Mouse (Mus musculus): ENCODE results near the gene Plekhm1.

DNA sequence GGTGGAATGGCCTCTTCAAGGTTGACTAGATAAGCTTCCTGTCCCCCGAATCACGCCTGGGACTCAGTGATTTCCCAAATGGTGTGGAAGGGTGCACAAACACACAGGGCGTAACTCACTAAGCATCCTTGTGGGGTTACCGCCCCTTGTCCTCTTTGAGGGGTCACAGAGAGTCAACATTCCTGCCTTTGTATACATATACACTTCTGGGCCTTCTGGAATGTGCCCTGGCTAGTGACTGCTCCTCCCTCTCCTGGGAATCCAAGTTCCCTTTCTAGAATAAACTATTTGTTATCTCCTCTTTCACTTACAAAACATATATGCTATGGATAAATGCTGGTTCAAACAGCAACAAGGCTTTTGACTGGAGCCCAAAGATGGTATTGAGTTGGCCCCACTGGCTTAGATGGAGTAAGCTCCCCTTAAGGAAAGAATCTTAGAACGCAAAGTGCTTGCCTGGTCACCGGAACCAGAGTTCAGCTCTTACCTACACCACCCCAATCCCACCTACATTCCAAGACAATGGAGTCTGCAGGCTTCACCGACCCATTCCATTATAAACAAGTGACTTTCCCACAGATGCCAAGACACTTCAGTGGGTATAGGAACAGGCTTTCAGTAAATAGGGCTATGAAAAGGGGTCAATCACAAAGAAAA, 24.5 kb downstream of the Plekhm1 start:
- no peak for TF ChIP-seq CTCF (conservative IDR thresholded peaks at IDR 0.05; ENCODE audit: low read length)
- no peak for TF ChIP-seq NANOG (IDR thresholded peaks at IDR 0.05; ENCODE audit: borderline replicate concordance, low read length)

Data from E14TG2a.4 (cell line).